Mouse (Mus musculus) lung, postnatal 4 days (tissue): ENCODE results near the gene Gm37596.
"Not testable (repeated sequence)": the region's sequence is repeated elsewhere in the genome, so short reads cannot be mapped to it uniquely, and the experiment has no call there.

ENCODE experiments used
- DNase-seq, 2 experiments: peaks; one replicate each; pipeline ENCODE4 v3.0.0; 2021

Gene Gm37596

GRCm38 (mm10) chr3:93692970-93693369 lies at the start of gene Gm37596:
TSS of gene Gm37596 (minus strand) at chr3:93693070.
- DNase-seq: not testable (repeated sequence)

- DNase-seq: not testable (repeated sequence)
Measured at GRCm38 (mm10) chr3:93708969-93709637, 16.2 kb upstream of the Gm37596 start.

- not testable (repeated sequence) for DNase-seq
Measured at GRCm38 (mm10) chr3:93676210-93676609, 16.7 kb downstream of the Gm37596 start, which contains the start of gene Tdpoz1. TSS of gene Tdpoz1 (minus strand) at chr3:93676310.

GRCm38 (mm10) chr3:93670805-93671503 lies 21.9 kb downstream of the Gm37596 start:
- not testable (repeated sequence) for DNase-seq

GRCm38 (mm10) chr3:93654260-93654659 lies 38.6 kb downstream of the Gm37596 start:
- no peak for DNase-seq

GRCm38 (mm10) chr3:93652586-93652985 lies 40.3 kb downstream of the Gm37596 start, which contains the start of gene Tdpoz2:
TSS of gene Tdpoz2 (minus strand) at chr3:93652686.
- DNase-seq: no peak
